Mouse (Mus musculus) limb, embryonic 13.5 days (tissue): ENCODE measurements around the gene Ccdc182. TPM values are rescaled to one million over a fixed set of nuclear protein-coding genes. Genes with fewer than 3 reads are reported as not detected.
A peak's percentile ranks its signal among the peaks of the same experiment; 100 is the strongest.

Experiments
- ATAC-seq: fragments of 200-750 bp; cut with Nextera tagmentation; 2 replicates; pipeline ENCODE4 v1.8.0; 2017; ENCODE audit warnings: low read depth, moderate number of reproducible peaks, moderate TSS enrichment; ENCODE audit not compliant: low FRiP score
- H3K27ac ChIP-seq: fragments of 300-500 bp; sonication (generic); 2 replicates; pipeline ENCODE4 v1.5.1; 2015; ENCODE audit warnings: inconsistent platforms, mild to moderate bottlenecking, moderate library complexity
- H3K27me3 ChIP-seq: fragments of 300-500 bp; sonication (generic); 2 replicates; pipeline ENCODE4 v1.6.1; 2015; ENCODE audit warnings: mild to moderate bottlenecking, inconsistent platforms
- H3K36me3 ChIP-seq: fragments of 300-500 bp; sonication (generic); 2 replicates; pipeline ENCODE4 v1.6.1; 2015; ENCODE audit warnings: inconsistent platforms, mild to moderate bottlenecking, moderate library complexity
- H3K4me1 ChIP-seq: fragments of 300-500 bp; sonication (generic); 2 replicates; pipeline ENCODE4 v1.6.1; 2015; ENCODE audit warnings: inconsistent platforms
- H3K4me2 ChIP-seq: fragments of 300-500 bp; sonication (generic); replicated peaks from 2 replicates; pipeline ENCODE4 v1.6.1; 2015; ENCODE audit warnings: inconsistent platforms, mild to moderate bottlenecking, moderate library complexity
- H3K4me3 ChIP-seq: fragments of 300-500 bp; sonication (generic); 2 replicates; pipeline ENCODE4 v1.5.1; 2015; ENCODE audit warnings: moderate library complexity, mild to moderate bottlenecking, inconsistent platforms
- H3K9ac ChIP-seq: fragments of 300-500 bp; sonication (generic); 2 replicates; pipeline ENCODE4 v1.6.1; 2015; ENCODE audit warnings: mild to moderate bottlenecking, inconsistent platforms
- H3K9me3 ChIP-seq: fragments of 300-500 bp; sonication (generic); 2 replicates; pipeline ENCODE4 v1.6.1; 2016; ENCODE audit warnings: inconsistent platforms
- WGBS: fragments of 180-500 bp; shearing (Covaris S2); methylation state at CpG from one replicate; pipeline ENCODE4 v1.1.7; 2015; 5-methylcytosine and 5-hydroxymethylcytosine counted together
- polyA plus RNA-seq: library from polyadenylated mRNA; unstranded; fragments of >200 nt; fragmentation: Nextera tagmentation; extraction: Ambion mirVana; gene quantifications from 2 replicates; pipeline ENCODE4 v1.2.1, GENCODE M21; 2015

The Ccdc182 gene
- 0.11 TPM in 1 of 2 replicates, not detected in the other for polyA plus RNA-seq

DNA sequence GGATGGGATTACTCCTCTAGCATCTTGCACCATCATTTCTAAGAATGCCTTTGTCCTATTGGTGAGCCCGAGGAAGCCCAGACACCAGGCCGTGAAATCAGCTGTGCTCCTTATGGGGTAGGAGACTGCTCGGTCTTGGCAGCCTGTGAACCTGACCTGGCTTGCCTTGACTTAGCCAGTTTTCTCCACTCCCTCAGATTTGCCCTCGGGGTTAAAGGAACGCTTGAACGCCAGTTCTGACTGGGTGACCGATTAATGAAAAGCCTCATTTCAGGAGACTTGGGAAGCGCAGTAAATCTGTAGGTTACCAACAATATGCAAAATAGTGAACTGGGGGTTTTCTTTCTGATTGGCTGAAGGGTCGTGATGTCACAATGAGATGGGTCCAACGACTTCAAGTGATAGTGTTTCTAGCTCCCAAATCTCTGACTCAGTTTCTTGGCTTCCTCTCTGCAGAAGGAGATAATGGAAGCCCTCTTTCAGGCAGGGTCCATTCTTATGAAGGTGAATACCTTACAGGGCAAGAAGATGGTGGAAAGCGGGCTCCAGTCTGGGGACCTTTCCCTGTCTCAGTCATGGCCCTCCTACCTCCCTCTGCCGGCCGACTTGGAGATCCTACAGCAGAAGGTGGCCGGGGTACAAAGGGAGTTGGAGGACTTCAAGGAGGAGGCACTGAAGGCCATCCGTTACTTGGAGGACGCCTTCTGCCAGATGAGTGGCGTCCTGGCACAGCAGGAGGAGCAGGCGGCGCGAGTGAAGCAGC, at the start of gene Ccdc182:
TSS of gene Ccdc182 (plus strand) at position 428 of the 763 bp plus-strand sequence.
- peak within 1 kb of the TSS; percentile 67 for H3K4me2 ChIP-seq
- H3K4me1 ChIP-seq, result peaks cover 30% of the 10 kb centered on the region
- H3K36me3 ChIP-seq, result no peaks in the 10 kb centered on the region
- H3K27ac ChIP-seq, result no peak within 1 kb of the TSS
- H3K27me3 ChIP-seq, result peaks cover 60% of the 10 kb centered on the region
- 22% methylated on average over 20 of the region's 20 CpGs for WGBS
- ATAC-seq, result no peak
- H3K9me3 ChIP-seq, result no peaks in the 10 kb centered on the region
- peak within 1 kb of the TSS; percentile 39 for H3K4me3 ChIP-seq
- peak within 1 kb of the TSS; percentile 55 for H3K9ac ChIP-seq

DNA sequence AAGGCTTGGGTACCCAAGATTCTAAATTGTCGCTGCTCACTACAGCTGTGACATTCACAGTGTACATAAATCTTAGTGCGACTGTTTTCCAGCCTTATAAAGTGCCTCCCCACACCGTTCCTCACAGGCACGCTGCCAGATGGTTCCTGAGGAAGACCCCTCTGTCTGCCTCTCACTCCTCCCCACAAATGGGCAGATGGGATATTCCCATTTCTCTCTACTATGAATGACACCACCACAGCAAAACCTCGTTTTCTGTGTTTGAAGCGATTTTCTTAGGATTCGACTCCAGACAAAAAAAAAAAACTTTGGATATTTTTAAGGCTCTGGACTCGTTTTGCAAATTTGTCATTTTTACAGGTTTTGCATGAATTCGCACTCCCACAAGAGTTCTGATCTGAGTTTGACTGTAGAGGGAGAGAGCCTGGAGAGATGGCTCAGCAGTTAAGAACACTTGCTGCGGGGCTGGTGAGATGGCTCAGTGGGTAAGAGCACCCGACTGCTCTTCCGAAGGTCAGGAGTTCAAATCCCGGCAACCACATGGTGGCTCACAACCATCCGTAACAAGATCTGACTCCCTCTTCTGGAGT, 48.2 kb upstream of the Ccdc182 start:
- WGBS, result 73% methylated on average over 14 of the region's 14 CpGs
- no peak for ATAC-seq
- Histone ChIP-seq H3K4me2 (no peak overlapping the region), H3K4me1 (peaks cover 24% of the 10 kb centered on the region), H3K36me3 (no peaks in the 10 kb centered on the region), H3K27ac (no peak overlapping the region), H3K9me3 (no peaks in the 10 kb centered on the region), H3K9ac (no peak overlapping the region), H3K4me3 (no peak overlapping the region), H3K27me3 (0 out of 2 replicates have a peak, but pooled peaks cover under 1% of the 10 kb centered on the region)

DNA sequence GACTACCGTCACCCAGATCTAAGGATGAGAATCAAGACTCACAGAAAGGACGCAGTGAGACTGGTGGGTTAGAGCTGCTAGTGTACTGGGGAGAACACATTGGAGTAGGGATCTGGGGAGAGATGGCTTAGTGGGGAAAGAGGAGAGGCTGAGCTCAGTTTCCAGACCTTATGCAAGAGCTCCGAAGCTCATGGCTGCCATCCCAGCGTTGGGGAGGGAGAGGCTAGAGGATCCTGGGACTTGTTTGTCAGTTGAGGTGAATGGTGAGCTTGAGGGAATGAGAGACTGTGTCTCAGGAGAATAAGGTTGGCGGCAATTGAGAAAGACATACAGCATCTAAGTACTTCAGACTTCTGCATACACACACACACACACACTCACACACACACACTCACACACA, 45.2 kb upstream of the Ccdc182 start:
- WGBS, result 64% methylated on average over 5 of the region's 5 CpGs
- no peak overlapping the region for H3K4me3 ChIP-seq
- no peak overlapping the region for H3K4me2 ChIP-seq
- peaks cover 26% of the 10 kb centered on the region for H3K4me1 ChIP-seq
- no peaks in the 10 kb centered on the region for H3K9me3 ChIP-seq
- ATAC-seq, result no peak
- no peak overlapping the region for H3K27ac ChIP-seq
- H3K27me3 ChIP-seq, result peaks cover 14% of the 10 kb centered on the region; the same call in 1 of the 2 replicates
- no peak overlapping the region for H3K9ac ChIP-seq
- no peaks in the 10 kb centered on the region for H3K36me3 ChIP-seq

DNA sequence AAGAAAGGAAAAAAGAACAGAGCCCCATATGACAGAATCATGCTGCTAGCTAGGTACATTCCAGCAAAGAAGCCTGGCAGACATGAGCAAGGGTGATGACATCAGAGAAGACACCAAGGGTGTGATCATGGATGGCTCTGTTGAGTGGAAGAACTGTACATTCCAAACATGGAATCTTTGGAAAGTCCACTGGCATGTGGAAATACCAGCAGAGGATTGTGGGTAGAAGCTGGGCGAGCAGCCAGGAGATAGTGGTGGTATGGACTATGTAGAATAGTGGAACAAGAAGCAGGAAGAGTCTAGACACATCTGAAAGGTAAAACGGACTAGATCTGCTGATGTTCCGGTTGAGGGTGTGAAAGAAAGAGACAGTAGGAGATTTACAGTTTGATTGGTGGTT, 43.3 kb upstream of the Ccdc182 start:
- H3K9ac ChIP-seq, result no peak overlapping the region
- WGBS, result 78% methylated on average over 3 of the region's 3 CpGs

DNA sequence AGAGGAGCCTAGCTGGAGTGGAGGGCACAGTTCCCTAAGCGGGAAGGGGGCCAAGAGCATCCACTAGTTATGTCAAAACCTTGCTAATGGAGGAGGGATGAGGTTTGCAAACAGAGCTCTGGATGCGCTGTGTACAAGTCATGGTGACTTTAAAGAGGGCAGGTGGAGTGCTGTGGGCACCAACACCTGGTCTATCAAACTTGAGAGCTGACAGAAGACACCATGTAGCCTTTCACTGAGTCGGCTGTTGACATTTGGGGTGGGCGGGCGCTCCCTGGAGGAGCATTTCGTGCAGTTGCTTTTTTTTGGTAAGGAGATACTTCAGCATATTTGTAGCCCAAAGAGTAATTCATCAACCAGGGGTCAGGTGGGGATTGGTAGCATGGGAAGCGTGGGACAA, 42.6 kb upstream of the Ccdc182 start:
- H3K9ac ChIP-seq, result no peak overlapping the region
- no peaks in the 10 kb centered on the region for H3K36me3 ChIP-seq
- WGBS, result 78% methylated on average over 7 of the region's 7 CpGs
- H3K4me3 ChIP-seq, result no peak overlapping the region
- ATAC-seq, result no peak
- peaks cover 26% of the 10 kb centered on the region for H3K4me1 ChIP-seq
- H3K9me3 ChIP-seq, result no peaks in the 10 kb centered on the region
- H3K27ac ChIP-seq, result no peak overlapping the region
- H3K4me2 ChIP-seq, result no peak overlapping the region
- H3K27me3 ChIP-seq, result peaks cover 14% of the 10 kb centered on the region; the same call in 1 of the 2 replicates

More for the DNA sequence above, 43.3 kb upstream of the Ccdc182 start:
- ATAC-seq, result no peak
- no peaks in the 10 kb centered on the region for H3K36me3 ChIP-seq
- H3K4me1 ChIP-seq, result peaks cover 26% of the 10 kb centered on the region
- H3K27me3 ChIP-seq, result peaks cover 14% of the 10 kb centered on the region; the same call in 1 of the 2 replicates
- H3K9me3 ChIP-seq, result no peaks in the 10 kb centered on the region
- no peak overlapping the region for H3K27ac ChIP-seq
- H3K4me3 ChIP-seq, result no peak overlapping the region
- no peak overlapping the region for H3K4me2 ChIP-seq

DNA sequence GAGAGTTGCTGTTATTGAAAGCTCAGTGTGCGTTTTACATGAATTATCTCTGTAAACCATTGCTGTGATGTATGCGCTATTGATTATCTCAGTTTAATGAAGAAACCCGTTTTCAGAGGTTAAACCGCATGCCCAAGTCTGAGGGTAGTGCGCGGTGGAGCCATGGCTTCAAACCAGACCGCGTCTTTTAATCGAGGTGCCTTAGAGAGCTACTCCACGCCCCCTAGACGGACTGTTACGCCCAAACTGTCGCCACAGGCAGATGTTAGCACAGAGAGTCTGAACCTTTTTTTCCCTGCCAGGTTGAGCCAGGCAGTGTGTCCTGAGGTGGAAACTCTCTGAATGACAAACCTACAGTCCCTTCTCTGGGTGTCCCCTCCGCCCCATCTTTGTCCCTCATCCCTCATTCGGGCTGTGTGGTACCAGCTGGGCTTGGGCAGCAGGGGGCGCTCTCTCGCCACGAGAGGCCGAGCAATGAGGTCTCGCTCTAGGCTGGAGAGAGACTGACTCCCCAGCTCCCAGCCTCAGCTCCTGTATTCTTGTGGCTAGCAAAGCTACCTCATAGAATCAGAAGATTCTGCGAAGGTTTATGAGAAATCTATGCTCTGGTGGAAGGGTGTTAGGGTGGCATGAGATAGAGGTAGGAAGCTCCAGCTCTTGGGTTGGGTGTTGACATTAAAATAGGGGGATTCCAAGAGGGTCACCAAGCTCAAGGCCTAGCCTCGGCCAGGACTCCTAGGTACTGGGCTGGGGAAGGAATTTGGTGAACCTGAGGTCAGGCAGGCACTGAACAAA, 41.7 kb upstream of the Ccdc182 start:
- 17% methylated on average over 22 of the region's 22 CpGs for WGBS
- Histone ChIP-seq H3K4me3 (peak overlapping the region; percentile 22), H3K9ac (no peak overlapping the region), H3K36me3 (no peaks in the 10 kb centered on the region), H3K9me3 (no peaks in the 10 kb centered on the region), H3K27me3 (peaks cover 14% of the 10 kb centered on the region; the same call in 1 of the 2 replicates), H3K4me2 (peak overlapping the region; percentile 56), H3K27ac (no peak overlapping the region), H3K4me1 (peaks cover 26% of the 10 kb centered on the region)
- peak; percentile 85; the same call in 1 of the 2 replicates for ATAC-seq

DNA sequence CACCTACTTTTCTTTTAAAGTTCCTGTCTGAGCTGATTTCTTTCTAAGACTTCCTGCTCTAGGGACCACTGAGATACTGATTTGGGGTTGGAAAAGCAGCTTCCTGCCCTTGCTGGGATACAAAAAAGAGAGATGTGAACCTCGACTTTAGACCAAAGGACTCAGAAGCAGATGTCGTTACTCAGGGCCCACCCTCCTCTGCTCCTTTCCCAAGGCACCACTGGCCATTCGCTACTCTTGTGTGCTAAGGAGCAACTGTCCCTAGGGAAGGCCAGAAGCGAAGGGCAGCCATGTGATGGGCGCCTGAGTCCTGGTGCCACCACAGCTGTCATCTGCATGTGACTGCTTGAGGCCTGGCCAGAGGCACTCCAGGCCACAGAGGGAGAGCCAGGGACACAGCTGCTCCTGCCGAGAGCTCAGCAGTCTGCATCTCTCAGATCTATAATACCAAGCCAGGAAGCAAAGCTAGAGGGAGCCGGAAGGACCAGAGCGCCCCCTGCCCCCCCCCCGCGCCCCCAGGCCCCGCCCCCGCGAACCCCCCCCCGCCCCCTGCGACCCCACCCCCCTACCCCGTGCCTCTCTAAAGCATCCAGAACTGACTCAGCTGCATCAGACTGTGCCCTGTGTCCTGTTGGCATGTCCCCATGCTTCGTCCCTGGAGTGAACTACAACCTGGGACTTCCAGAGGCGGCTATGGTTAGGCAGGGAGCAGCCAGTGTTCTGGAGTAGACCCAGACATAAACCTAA, 40.9 kb upstream of the Ccdc182 start:
- Histone ChIP-seq H3K4me3 (no peak overlapping the region), H3K4me1 (peaks cover 26% of the 10 kb centered on the region), H3K36me3 (no peaks in the 10 kb centered on the region), H3K4me2 (no peak overlapping the region), H3K27ac (no peak overlapping the region; the same call in 1 of the 2 replicates), H3K9ac (peak overlapping the region; percentile 51; the same call in 1 of the 2 replicates), H3K9me3 (no peaks in the 10 kb centered on the region), H3K27me3 (peaks cover 14% of the 10 kb centered on the region; the same call in 1 of the 2 replicates)
- 27% methylated on average over 9 of the region's 18 CpGs for WGBS
- ATAC-seq, result 0 out of 2 replicates have a peak, but pooled peaks have one; percentile 51

DNA sequence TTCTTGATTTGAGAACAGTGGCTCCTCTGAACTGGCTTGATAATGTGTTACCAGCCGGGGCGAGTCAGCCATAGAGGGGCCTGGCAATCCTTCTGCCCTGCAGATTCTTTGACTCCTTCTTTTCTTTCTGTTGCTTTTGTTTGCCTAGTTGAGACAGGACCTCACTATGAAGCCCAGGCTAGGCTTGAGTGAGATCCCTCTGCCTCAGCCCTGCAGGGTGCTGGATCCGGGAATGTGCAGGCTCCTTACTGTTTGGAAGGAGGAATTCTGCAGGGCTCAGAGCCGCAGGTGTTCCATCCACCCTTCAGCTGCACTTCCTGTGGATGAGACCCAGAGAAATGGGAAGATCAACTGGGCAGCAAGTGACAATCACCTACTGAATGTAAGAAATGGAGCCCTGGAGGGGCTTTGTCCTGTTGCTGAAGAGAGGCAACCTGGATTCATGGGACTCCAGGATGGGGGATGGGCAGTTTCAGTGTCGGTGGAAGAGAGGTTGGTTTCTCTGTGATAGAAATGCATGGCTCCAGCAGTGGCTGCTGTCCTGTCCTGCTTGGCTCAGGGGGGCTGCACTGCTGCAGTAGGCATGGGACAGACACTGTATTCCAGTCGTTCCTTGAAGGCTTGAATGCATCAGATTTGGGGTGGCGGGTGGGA, 40.2 kb upstream of the Ccdc182 start:
- Histone ChIP-seq H3K27ac (no peak overlapping the region), H3K36me3 (no peaks in the 10 kb centered on the region), H3K9ac (no peak overlapping the region), H3K4me3 (no peak overlapping the region), H3K4me1 (peaks cover 26% of the 10 kb centered on the region), H3K4me2 (no peak overlapping the region), H3K9me3 (peaks cover 5% of the 10 kb centered on the region; the same call in 1 of the 2 replicates), H3K27me3 (peaks cover 14% of the 10 kb centered on the region; the same call in 1 of the 2 replicates)
- ATAC-seq, result no peak
- WGBS, result 46% methylated on average over 7 of the region's 7 CpGs

DNA sequence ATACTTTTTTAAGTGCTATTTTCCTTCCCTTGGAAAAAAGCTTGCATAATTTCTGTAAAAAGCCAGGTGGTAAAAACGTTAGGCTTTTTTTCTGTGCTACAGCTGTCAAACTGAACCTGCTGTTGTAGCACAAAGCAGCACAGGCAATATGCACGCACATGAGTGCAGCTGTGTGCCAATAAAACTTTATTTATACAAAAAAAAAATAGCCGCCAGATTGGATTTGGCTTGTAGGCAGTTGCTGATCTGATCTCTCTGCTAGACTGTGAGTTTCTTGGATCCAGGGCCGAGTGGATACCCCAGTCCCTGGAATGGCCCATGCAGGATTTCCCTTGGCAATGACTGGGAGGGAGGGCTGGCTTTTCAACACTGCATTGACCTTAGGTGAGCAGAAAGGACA, 36.2 kb upstream of the Ccdc182 start:
- peaks cover 9% of the 10 kb centered on the region; the same call in 1 of the 2 replicates for H3K27me3 ChIP-seq
- WGBS, result 55% methylated on average over 4 of the region's 4 CpGs
- H3K4me2 ChIP-seq, result no peak overlapping the region
- no peak overlapping the region for H3K4me3 ChIP-seq
- H3K4me1 ChIP-seq, result peaks cover 14% of the 10 kb centered on the region
- H3K9ac ChIP-seq, result no peak overlapping the region
- H3K36me3 ChIP-seq, result no peaks in the 10 kb centered on the region
- H3K9me3 ChIP-seq, result peaks cover 11% of the 10 kb centered on the region; the same call in 1 of the 2 replicates
- no peak overlapping the region for H3K27ac ChIP-seq
- ATAC-seq, result no peak

DNA sequence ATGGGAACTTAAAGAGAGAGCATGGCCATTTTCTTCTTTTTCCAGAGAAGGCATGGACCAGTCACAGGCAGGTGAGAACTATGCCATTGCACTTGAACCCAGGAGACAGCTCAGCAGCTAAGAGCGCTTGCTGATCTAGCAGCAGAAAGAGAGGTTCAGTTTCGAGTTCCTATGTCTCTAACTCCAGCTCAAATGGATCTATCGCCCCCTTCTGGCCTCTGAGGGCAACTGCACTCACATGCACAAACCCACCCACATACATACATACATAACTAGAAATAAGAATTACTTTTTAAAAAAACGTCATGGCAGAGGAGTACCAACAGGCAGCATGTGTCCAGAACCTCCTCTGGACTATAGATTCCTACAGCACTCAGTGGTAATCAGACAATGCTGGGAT, 35.6 kb upstream of the Ccdc182 start:
- no peak overlapping the region for H3K4me3 ChIP-seq
- H3K9ac ChIP-seq, result no peak overlapping the region
- ATAC-seq, result no peak
- 84% methylated on average over 4 of the region's 4 CpGs for WGBS
- H3K9me3 ChIP-seq, result peaks cover 11% of the 10 kb centered on the region; the same call in 1 of the 2 replicates
- no peak overlapping the region for H3K4me2 ChIP-seq
- peaks cover 9% of the 10 kb centered on the region; the same call in 1 of the 2 replicates for H3K27me3 ChIP-seq
- peaks cover 9% of the 10 kb centered on the region for H3K4me1 ChIP-seq
- no peaks in the 10 kb centered on the region for H3K36me3 ChIP-seq
- no peak overlapping the region for H3K27ac ChIP-seq

DNA sequence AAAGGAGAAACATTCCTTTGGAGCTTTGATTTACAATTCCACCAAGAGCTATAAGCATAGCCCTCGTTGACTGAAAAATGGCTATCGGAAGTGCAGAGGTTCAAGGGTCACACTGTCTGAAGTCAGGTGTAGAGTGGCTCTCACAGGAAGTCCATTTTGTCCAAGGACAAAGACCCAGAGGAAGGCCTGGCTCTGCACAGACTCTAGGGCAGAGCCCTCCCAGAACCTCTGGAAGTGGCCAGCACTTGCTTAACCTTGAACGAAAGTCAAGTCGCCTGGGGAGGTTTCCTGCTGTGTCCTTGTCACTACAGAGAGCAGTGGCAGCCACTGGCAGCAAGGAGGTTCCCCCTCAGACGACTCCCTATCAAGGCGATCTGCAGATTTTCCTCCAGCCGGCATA, 33.4 kb upstream of the Ccdc182 start:
- peaks cover 9% of the 10 kb centered on the region; the same call in 1 of the 2 replicates for H3K27me3 ChIP-seq
- no peak overlapping the region for H3K27ac ChIP-seq
- H3K4me3 ChIP-seq, result no peak overlapping the region
- WGBS, result 49% methylated on average over 7 of the region's 7 CpGs
- no peak for ATAC-seq
- H3K9ac ChIP-seq, result no peak overlapping the region
- H3K36me3 ChIP-seq, result no peaks in the 10 kb centered on the region
- no peak overlapping the region for H3K4me2 ChIP-seq
- peaks cover 11% of the 10 kb centered on the region; the same call in 1 of the 2 replicates for H3K9me3 ChIP-seq
- H3K4me1 ChIP-seq, result 0 out of 2 replicates have a peak, but pooled peaks cover 6% of the 10 kb centered on the region
